Mouse (Mus musculus) adrenal gland, adult (tissue): ENCODE results near the gene Ccdc184.

Experiments used
- DNase-seq, 2 experiments: peaks; one replicate each; pipeline ENCODE4 v3.0.0; 2022 to 2023; ENCODE audit warnings: low spot score in 1 of 2; ENCODE audit not compliant: inconsistent age in 2 of 2

Ccdc184 gene

GRCm38 (mm10) chr15:98154631-98155030 is 12.3 kb upstream of the Ccdc184 start:
- DNase-seq, result no peak

DNA sequence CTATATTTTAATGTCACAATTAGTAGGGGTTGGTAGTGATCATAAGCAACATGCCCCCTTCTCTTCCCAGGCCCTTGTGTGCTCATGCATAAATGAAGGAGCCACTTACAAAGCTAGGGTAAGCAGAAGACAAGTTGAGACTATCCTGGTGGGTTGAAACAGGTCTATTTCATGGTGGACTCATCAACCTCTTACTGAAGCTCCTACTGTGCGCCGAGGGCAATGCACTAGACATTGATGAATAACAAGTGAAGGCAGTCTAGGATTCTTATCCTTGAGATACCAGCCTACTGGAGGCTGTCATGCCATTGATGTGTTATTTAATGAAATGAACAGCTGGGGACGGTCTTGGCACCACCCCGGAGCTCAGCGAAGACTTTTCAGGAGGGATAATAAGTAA is 11.7 kb upstream of the Ccdc184 start:
- no peak for DNase-seq

DNA sequence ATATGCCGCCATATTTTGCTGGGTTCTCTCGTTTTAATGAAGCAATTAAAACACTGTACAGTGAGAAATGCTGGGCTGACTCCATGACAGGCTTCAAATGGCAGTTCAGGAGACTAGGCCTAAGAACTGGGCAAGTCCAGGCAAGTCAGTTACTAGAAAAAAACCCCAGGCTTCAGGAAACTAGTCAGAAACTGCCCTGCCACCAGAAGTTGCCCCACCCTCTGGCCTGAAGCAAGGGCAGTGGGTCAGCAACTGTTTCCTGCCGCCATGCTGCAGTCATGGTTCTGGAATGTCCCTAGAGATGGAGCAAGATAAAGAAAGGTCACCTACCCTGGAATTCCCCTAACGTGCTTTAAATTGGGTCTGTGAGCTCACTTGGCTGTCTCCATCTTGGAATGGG is 11.0 kb upstream of the Ccdc184 start:
- DNase-seq, result peak; percentile 53 to 57

DNA sequence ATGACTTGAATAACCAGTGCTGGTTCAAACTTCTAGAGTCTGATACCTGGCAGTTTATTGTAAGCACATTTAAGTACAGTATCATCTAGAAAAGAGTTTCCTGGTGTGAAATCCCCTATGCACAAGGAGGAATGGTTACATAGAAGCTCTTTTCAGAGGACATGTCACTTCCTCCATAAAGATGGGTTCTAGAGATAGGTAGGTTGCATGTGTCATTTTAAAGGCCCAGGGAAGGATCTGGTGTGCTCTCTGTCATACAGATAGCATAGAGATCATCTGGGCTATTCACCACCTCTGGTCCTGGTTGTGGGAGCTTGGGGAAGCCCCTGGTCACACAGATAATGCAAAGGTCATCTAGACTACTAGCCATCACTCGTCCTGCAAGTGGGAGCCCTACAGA is 9.7 kb upstream of the Ccdc184 start:
- no peak for DNase-seq

DNA sequence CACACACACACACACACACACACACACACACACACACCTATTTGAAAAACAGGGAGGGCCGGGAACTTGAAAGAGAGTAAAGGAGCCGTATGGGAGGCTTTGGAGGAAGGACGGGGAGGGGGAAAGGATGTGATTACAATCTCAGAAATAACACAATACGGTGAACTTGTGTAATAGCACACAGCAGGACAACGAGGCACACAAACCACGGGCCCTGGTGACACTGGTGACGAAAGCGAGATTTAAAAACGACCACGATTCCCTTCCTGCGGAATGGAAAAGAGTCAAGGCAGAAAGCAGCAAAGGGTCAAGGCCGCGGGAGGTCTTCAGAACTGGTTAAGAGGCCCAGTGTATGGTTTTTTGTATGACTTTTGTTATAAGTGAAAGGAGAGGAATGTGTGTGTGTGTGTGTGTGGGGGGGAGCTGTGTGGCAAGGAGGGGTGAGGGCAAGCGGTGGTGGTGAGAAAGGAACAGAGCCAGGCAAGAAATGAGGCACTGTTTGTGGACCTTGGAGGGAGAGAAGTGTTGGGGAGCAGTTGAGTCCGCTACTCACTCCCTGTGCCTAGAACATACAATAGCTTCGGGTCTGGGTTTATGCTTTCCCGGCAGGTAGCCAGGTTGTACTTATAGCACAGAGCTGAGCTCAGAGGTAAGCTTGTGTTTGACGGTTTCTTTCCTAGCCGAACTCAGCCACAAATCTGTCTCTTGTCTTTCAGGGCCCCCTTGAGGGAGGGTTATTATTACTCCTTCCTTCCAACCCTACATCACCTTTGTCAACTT is 5.7 kb upstream of the Ccdc184 start:
- no peak for DNase-seq

DNA sequence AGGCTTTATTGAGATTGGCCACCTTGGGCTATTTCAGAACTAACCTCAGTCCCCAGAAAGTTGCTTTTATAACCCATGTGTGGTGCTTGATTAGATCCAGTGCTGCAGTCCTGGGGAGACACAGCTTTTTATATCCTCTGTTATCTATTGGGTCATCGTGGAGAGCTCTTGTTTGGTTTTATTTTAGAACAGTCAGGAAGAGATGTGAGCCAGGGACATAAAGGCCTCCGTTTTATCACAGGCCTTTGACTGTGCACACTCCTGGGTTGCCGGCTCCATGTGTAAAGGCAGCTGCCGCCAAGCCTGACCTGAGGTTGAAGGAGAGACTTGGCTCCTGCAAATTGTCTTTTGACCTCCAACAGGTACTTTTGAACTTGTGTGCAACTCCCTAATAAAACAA is 4.4 kb upstream of the Ccdc184 start:
- no peak for DNase-seq

GRCm38 (mm10) chr15:98165525-98165924 is 1.4 kb upstream of the Ccdc184 start, which contains the start of gene Asb8:
Gene Asb8 (minus strand): TSS chr15:98165625.
- DNase-seq, result no peak

DNA sequence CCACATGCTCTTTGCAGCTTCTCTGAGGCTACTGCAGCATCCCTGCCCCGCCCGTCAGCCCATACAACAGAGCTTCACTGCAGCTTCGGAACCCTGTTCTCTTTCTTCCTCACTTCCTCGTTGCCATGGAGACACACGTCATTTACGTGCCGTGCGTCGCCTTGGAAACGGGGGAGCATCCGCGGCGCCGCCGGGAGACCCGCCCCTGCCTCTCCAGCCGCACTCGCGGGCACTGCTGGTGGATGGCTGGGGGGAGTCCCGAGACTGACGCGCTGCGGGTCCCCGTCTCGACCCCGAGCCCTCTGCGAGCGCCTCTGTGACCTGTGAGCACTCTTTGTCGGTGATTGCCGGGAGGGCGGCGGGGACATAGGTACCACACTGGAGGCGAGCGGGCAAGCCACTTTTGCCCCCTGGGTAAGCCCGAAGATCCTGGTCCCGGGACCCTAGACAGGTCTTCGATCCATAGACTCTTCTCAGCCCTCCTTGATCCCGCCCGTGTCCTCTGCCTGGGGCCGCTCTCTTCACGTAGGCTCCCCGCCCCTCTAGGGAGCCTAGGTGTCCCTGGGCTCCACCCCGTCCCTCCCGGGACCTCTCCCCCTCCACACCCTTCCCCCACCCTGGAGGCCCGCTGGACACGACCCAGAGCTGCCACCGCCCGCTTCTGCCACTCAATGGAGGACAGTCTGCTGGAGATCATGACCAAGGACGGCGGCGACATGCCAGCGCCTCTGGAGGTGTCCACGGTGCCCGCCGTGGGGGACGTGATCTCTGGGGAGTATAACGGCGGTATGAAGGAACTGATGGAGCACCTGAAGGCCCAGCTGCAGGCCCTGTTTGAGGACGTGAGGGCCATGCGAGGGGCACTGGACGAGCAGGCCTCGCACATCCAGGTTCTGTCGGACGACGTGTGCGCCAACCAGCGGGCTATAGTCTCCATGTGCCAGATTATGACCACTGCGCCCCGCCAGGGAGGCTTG is 975 bp downstream of the Ccdc184 start:
- DNase-seq, result peak; percentile 79 to 92

DNA sequence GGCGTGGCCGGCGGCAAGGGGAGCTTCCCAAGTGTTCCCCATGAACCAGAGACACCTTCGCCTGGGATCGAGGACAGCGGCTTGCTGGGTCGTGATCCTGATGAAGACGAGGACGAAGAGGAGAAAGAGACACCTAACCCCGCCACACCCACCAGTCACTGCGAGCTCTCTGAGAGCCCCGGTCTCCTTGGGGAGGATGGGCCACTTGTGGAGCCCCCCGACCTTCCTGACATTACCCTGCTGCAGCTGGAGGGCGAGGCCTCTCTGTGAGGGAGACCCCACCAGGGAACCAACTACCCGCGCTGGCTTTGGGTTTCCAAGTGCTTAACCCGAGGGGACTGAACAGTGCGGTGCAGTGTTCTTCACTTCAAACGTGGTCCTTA is 1.7 kb downstream of the Ccdc184 start:
- no peak for DNase-seq

- no peak for DNase-seq
These were observed 3.4 kb downstream of the Ccdc184 start for GRCm38 (mm10) chr15:98170365-98170764.

DNA sequence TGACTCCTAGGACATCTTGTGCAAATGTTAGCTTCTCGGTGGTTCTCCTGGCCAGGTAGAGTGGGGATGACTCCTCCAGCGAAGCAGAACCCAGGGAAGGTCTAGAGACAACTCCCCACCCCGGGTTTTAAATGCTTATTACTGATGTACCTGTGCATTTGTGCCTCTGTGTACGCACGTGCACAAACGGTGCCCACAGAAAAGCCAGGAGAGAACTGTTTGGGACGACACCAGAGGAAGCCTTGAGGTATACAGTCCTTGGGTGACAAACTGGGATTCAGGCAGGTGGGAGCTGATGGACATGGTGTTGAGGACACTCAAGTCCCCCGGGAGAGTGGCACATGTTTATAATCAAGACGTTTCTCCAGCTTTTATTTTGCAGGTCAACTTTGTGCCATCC is 4.0 kb downstream of the Ccdc184 start:
- DNase-seq, result no peak

DNA sequence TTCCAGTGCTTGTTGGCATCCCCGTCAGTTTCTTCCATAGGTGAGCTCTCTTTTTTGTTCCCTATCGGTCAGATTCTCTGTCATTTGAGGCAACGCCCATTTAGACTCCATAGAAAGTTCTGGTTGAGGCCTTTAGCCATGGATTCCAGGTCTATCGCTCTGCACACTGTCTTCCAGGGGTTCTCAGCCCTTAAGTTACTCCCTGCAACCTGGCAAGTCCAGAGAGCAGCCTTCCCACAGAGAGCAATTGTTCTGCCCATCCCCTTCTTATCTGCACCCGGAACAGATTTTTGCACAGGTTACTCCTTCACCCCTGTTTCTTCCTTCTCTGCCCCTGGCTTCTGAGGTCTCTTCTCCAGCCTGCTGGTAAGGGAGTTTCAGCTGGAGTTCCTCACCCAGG is 5.2 kb downstream of the Ccdc184 start:
- no peak for DNase-seq

- peak in 1 of 2 experiments; percentile 82 for DNase-seq
These were observed 6.9 kb downstream of the Ccdc184 start for GRCm38 (mm10) chr15:98173821-98174220.

- no peak for DNase-seq
These were observed 10.4 kb downstream of the Ccdc184 start for GRCm38 (mm10) chr15:98177320-98177719.

- DNase-seq, result peak in 1 of 2 experiments; percentile 37
These were observed 13.7 kb downstream of the Ccdc184 start for GRCm38 (mm10) chr15:98180567-98181131.

DNA sequence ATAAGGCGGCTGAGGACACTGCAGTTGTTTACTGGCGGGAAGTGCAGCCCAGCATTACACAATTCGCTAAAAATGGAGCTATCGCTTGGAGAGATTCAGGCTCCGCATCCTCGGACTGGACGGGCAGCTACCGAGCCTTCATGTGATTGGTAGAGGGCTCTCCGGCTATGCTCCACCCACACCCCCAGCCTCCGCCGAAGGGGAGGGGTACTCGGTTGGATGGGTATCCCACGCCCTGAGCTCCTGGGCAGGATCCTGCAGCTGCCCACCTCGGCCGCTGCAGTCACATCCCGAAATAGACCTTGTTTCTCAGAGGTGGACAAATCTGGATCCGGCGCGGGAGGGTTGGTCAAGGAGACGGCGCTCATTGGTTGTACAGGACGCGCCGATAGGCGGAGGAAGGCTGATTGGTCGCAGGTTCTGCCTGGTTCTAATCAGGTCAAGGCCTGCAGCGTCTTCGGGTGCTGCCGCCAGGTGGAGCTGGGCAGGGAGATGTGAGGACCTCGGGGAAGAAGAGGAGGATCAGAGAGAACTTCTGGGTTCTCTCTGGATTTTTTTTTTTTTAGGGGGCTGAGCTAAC is 14.3 kb downstream of the Ccdc184 start:
- DNase-seq, result peak; percentile 95 to 97

GRCm38 (mm10) chr15:98181856-98182570 is 15.1 kb downstream of the Ccdc184 start:
- no peak for DNase-seq

- no peak for DNase-seq
These were observed 17.5 kb downstream of the Ccdc184 start for GRCm38 (mm10) chr15:98184456-98184855.

DNA sequence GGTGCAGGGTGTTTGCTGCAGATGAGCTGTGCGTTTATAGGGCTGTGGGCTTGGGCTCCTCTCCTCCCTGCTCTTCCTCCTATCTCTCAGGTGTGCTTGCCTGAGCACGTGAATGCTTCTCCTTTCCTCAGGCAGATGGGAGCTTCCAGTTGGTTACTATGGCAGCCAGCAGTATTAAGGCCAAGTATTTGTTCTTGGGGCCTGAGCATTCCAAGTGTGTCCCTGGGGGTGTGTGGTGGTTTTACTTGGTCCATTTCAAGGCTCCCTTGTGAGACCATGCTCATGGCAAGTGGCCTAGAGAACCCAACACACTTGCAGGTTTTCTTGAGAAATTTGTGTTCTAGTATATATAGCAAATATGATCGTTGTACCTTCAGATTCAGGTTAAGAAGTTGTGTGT is 28.5 kb downstream of the Ccdc184 start, which contains the start of gene Olfr288:
TSS of gene Olfr288 (minus strand) at position 101 of the 400 bp plus-strand sequence.
- no peak for DNase-seq

DNA sequence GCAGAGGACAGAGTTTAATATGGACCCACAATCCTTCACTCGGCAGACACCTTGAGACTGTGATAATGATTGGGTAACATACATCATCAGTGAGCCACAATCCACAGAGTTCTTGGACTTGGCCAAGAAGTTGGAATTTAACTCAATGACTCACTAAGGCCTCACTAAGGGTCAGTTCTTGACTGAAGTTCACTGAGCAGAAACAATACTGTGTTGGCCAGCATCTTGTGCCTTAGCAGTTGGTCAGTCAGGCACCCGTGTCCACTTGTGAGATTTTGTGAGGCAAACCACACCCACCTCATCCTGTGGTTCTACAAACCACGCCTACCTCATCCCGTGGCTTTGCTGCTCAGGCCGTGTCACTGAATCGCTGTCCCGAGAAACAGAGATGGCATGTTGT is 42.7 kb downstream of the Ccdc184 start:
- DNase-seq, result no peak
